Comparison of ENCODE assay signal across 9 mouse cellular contexts in genomic region chr4:108579743-108580411, GRCm38 (mm10). TPM values are rescaled to one million over a fixed set of nuclear protein-coding genes. Genes with fewer than 3 reads are reported as not detected.
DNase-seq lines count a peak whose midpoint lies in the region; ATAC-seq lines count a peak whose summit lies in the region.
"Had no signal": no experiment of that assay in that cellular context is flagged by ENCODE, and none has a peak within 500 bp of the region (broad histone marks: within the 10 kb centered on the region; RNA-seq: fewer than 3 reads in every experiment).

No protein-coding gene starts in this region.

- H3K9ac ChIP-seq in heart, embryonic 11.5 days (ENCODE audit: low read depth, low read length) = peak overlapping the region; percentile 86
- peak overlapping the region; percentile 89 for H3K9ac ChIP-seq in liver, embryonic 12.5 days

- H3K9me3 ChIP-seq in heart, embryonic 11.5 days (replicated peaks; ENCODE audit: control insufficient read depth, low read length) = no peaks in the 10 kb centered on the region
- peaks cover 4% of the 10 kb centered on the region; the same call in 1 of the 2 replicates for H3K9me3 ChIP-seq in liver, embryonic 12.5 days (replicated peaks)

- peaks cover 7% of the 10 kb centered on the region; the same call in 1 of the 2 replicates for H3K36me3 ChIP-seq in heart, embryonic 11.5 days (ENCODE audit: control insufficient read depth, insufficient read depth, low read length)
- H3K36me3 ChIP-seq in liver, embryonic 12.5 days = peaks cover 42% of the 10 kb centered on the region

- H3K4me3 ChIP-seq in heart, embryonic 11.5 days (ENCODE audit: low read depth, low read length) = peak overlapping the region; percentile 91
- peak overlapping the region; percentile 87 for H3K4me3 ChIP-seq in liver, embryonic 12.5 days

- ATAC-seq in heart, embryonic 11.5 days (replicated peaks; ENCODE audit: insufficient number of reproducible peaks, low FRiP score, low TSS enrichment) = no peak
- ATAC-seq in erythroid progenitor cell, adult 5-6 weeks (replicated peaks; ENCODE audit: low FRiP score, poor library complexity, severe bottlenecking) = peak; percentile 56
- ATAC-seq in liver, embryonic 12.5 days = 0 out of 2 replicates have a peak, but pooled peaks have one; percentile 17

- no peak for DNase-seq in heart, adult 9 months (ENCODE audit: low spot score in 2 of 2)
- DNase-seq in CD4-positive helper T cell, adult 2 months (ENCODE audit: low read depth, low spot score) = peak; percentile 15
- no peak for DNase-seq in thymus, postnatal 36 days
- DNase-seq in gastrocnemius, postnatal 10 days = no peak
- no peak for DNase-seq in layer of hippocampus, adult 8-10 months (ENCODE audit: low spot score in 2 of 2)

- no peaks in the 10 kb centered on the region for H3K27me3 ChIP-seq in heart, embryonic 11.5 days (ENCODE audit: control insufficient read depth, insufficient read depth, low read length)
- H3K27me3 ChIP-seq in liver, embryonic 12.5 days (replicated peaks) = no peaks in the 10 kb centered on the region

- WGBS in heart, embryonic 11.5 days (ENCODE audit: insufficient replicate concordance) = under 1% methylated on average over 16 of the region's 16 CpGs
- WGBS in liver, embryonic 12.5 days (ENCODE audit: insufficient replicate concordance) = under 1% methylated on average over 16 of the region's 16 CpGs

- H3K4me2 ChIP-seq in heart, embryonic 11.5 days = peak overlapping the region; percentile 87
- H3K4me2 ChIP-seq in liver, embryonic 12.5 days = peak overlapping the region; percentile 85

- H3K27ac ChIP-seq in heart, embryonic 11.5 days (ENCODE audit: low read depth, low read length) = peak overlapping the region; percentile 77
- peak overlapping the region; percentile 91 for H3K27ac ChIP-seq in liver, embryonic 12.5 days

- peaks cover 8% of the 10 kb centered on the region; the same call in 1 of the 2 replicates for H3K4me1 ChIP-seq in heart, embryonic 11.5 days (ENCODE audit: control insufficient read depth, insufficient read depth, low read length)
- H3K4me1 ChIP-seq in liver, embryonic 12.5 days = peaks cover 53% of the 10 kb centered on the region

RNA-seq across cellular contexts. Expression of gene Orc1, which starts 0.7 kb away (rescaled TPM):
- 9.0 and 9.3 TPM in 2 replicates for polyA plus RNA-seq in heart, embryonic 11.5 days (2014; fragmentation: Nextera tagmentation; extraction: Ambion mirVana)
- 67.4 and 79.2 TPM in 2 replicates for total RNA-seq in erythroid progenitor cell, adult 5-6 weeks (2015; ENCODE audit: low replicate concordance)
- total RNA-seq in erythroid progenitor cell, adult 5-6 weeks (2017; ENCODE audit: low replicate concordance) = 39.6 and 63.5 TPM in 2 replicates
- polyA plus RNA-seq in liver, embryonic 12.5 days (2016; fragmentation: Nextera tagmentation; extraction: Ambion mirVana) = 27.9 and 29.0 TPM in 2 replicates
- total RNA-seq in gastrocnemius, postnatal 10 days (2021) = under 1 TPM; 0.33 to 0.81 TPM
- under 1 TPM in 3 of 4 experiments, not detected in 1; 0.10 to 0.24 (median 0.16) TPM for total RNA-seq in layer of hippocampus, adult 8-10 months (2022)
- total RNA-seq: neutrophil, adult 5-6 weeks had no signal

RNA-seq across cellular contexts. Expression of gene Prpf38a, which starts 0.7 kb away (rescaled TPM):
- 64.1 and 65.1 TPM in 2 replicates for polyA plus RNA-seq in heart, embryonic 11.5 days (2014; fragmentation: Nextera tagmentation; extraction: Ambion mirVana)
- total RNA-seq in erythroid progenitor cell, adult 5-6 weeks (2015; ENCODE audit: low replicate concordance) = 37.8 and 43.2 TPM in 2 replicates
- total RNA-seq in erythroid progenitor cell, adult 5-6 weeks (2017; ENCODE audit: low replicate concordance) = 55.5 and 62.9 TPM in 2 replicates
- polyA plus RNA-seq in liver, embryonic 12.5 days (2016; fragmentation: Nextera tagmentation; extraction: Ambion mirVana) = 62.4 and 65.8 TPM in 2 replicates
- total RNA-seq in gastrocnemius, postnatal 10 days (2021) = 10 to 100 TPM; 25.1 to 27.6 TPM
- total RNA-seq in layer of hippocampus, adult 8-10 months (2022) = 10 to 100 TPM; 26.5 to 30.1 (median 29.1) TPM

RNA-seq across cellular contexts. Expression of gene Cc2d1b, which starts 39.9 kb away (rescaled TPM):
- 16.1 and 18.7 TPM in 2 replicates for polyA plus RNA-seq in heart, embryonic 11.5 days (2014; fragmentation: Nextera tagmentation; extraction: Ambion mirVana)
- 1.3 and 6.8 TPM in 2 replicates for total RNA-seq in erythroid progenitor cell, adult 5-6 weeks (2015; ENCODE audit: low replicate concordance)
- 13.6 and 21.1 TPM in 2 replicates for total RNA-seq in erythroid progenitor cell, adult 5-6 weeks (2017; ENCODE audit: low replicate concordance)
- polyA plus RNA-seq in liver, embryonic 12.5 days (2016; fragmentation: Nextera tagmentation; extraction: Ambion mirVana) = 18.9 and 20.2 TPM in 2 replicates
- 10 to 100 TPM; 20.0 to 24.8 TPM for total RNA-seq in gastrocnemius, postnatal 10 days (2021)
- total RNA-seq in layer of hippocampus, adult 8-10 months (2022) = 10 to 100 TPM; 35.3 to 41.0 (median 38.2) TPM

Comparison
In these comparisons a context has a peak if more than half of its experiments do, and no peak if none do; other contexts are left out.
1. RNA of gene Orc1, which starts 0.7 kb away (total RNA-seq): 39.6 to 79.2 TPM in erythroid progenitor cell, adult 5-6 weeks; 0.33 to 0.81 TPM in gastrocnemius, postnatal 10 days and 0.10 to 0.24 TPM in layer of hippocampus, adult 8-10 months; every median in the first group is over 10 times any median in the second.